Mouse (Mus musculus) heart, postnatal 4 days (tissue): Measurements from ENCODE around the gene Fstl4. TPM values are rescaled to one million over a fixed set of nuclear protein-coding genes. Genes with fewer than 3 reads are reported as not detected.

Source experiments
- DNase-seq: peaks from one replicate; pipeline ENCODE4 v3.0.0; 2021
- total RNA-seq, 2 experiments: library from RNA; stranded (reverse); gene quantifications; 2 replicates each; pipeline ENCODE4 v1.2.3; 2021

Fstl4 gene
- total RNA-seq, 2 experiments from 2014 or later = 16.6 to 17.4 TPM

- no peak for DNase-seq
Observed at GRCm38 (mm10) chr11:53096871-53097270, 332.4 kb downstream of the Fstl4 start.

GRCm38 (mm10) chr11:53097331-53097730, 332.9 kb downstream of the Fstl4 start:
- no peak for DNase-seq

GRCm38 (mm10) chr11:53097870-53098269, 333.4 kb downstream of the Fstl4 start:
- DNase-seq = no peak

- DNase-seq = peak; percentile 76
Observed at GRCm38 (mm10) chr11:53098780-53099198, 334.4 kb downstream of the Fstl4 start.

- no peak for DNase-seq
Observed at GRCm38 (mm10) chr11:53099322-53099721, 334.9 kb downstream of the Fstl4 start.

- no peak for DNase-seq
Observed at GRCm38 (mm10) chr11:53101732-53102131, 337.3 kb downstream of the Fstl4 start.

GRCm38 (mm10) chr11:53103601-53104325, 339.3 kb downstream of the Fstl4 start:
- DNase-seq = peak; percentile 19

- DNase-seq = no peak
Observed at GRCm38 (mm10) chr11:53107706-53108105, 343.3 kb downstream of the Fstl4 start.

GRCm38 (mm10) chr11:53108798-53109197, 344.4 kb downstream of the Fstl4 start:
- no peak for DNase-seq

GRCm38 (mm10) chr11:53109701-53110467, 345.4 kb downstream of the Fstl4 start:
- DNase-seq = no peak

- no peak for DNase-seq
Observed at GRCm38 (mm10) chr11:53115711-53116110, 351.3 kb downstream of the Fstl4 start.

GRCm38 (mm10) chr11:53116356-53116755, 351.9 kb downstream of the Fstl4 start:
- no peak for DNase-seq

GRCm38 (mm10) chr11:53118226-53118965, 354.0 kb downstream of the Fstl4 start:
- no peak for DNase-seq

- no peak for DNase-seq
Observed at GRCm38 (mm10) chr11:53119966-53120365, 355.5 kb downstream of the Fstl4 start.

- DNase-seq = no peak
Observed at GRCm38 (mm10) chr11:53121208-53121607, 356.8 kb downstream of the Fstl4 start.

GRCm38 (mm10) chr11:53124799-53125198, 360.4 kb downstream of the Fstl4 start:
- DNase-seq = no peak

- no peak for DNase-seq
Observed at GRCm38 (mm10) chr11:53126660-53127059, 362.2 kb downstream of the Fstl4 start.

GRCm38 (mm10) chr11:53128661-53129060, 364.2 kb downstream of the Fstl4 start:
- DNase-seq = no peak

GRCm38 (mm10) chr11:53132406-53133035, 368.1 kb downstream of the Fstl4 start:
- no peak for DNase-seq

- DNase-seq = no peak
Observed at GRCm38 (mm10) chr11:53136371-53136770, 371.9 kb downstream of the Fstl4 start.

GRCm38 (mm10) chr11:53137381-53137780, 372.9 kb downstream of the Fstl4 start:
- no peak for DNase-seq

GRCm38 (mm10) chr11:53138212-53138611, 373.8 kb downstream of the Fstl4 start:
- DNase-seq = no peak

GRCm38 (mm10) chr11:53139666-53140065, 375.2 kb downstream of the Fstl4 start:
- DNase-seq = no peak
